Mouse (Mus musculus) T-cell, adult 2 months (primary cell): ENCODE data around the gene Pced1b.

Experiments
- DNase-seq: peaks from one replicate; pipeline ENCODE4 v3.0.0; 2022; ENCODE audit warnings: low spot score

The Pced1b gene

GRCm38 (mm10) chr15:97397793-97398192 is 150.9 kb downstream of the Pced1b start:
- DNase-seq = no peak

- peak; percentile 55 for DNase-seq
These were observed 154.0 kb downstream of the Pced1b start for GRCm38 (mm10) chr15:97400866-97401265.

GRCm38 (mm10) chr15:97404483-97404882 is 157.6 kb downstream of the Pced1b start:
- DNase-seq = no peak

GRCm38 (mm10) chr15:97404998-97405397 is 158.1 kb downstream of the Pced1b start:
- DNase-seq = no peak

GRCm38 (mm10) chr15:97406105-97406504 is 159.2 kb downstream of the Pced1b start:
- no peak for DNase-seq

GRCm38 (mm10) chr15:97407496-97408454 is 160.9 kb downstream of the Pced1b start:
- DNase-seq = no peak

- DNase-seq = peak; percentile 10
These were observed 164.2 kb downstream of the Pced1b start for GRCm38 (mm10) chr15:97411136-97411535.

GRCm38 (mm10) chr15:97411671-97412070 is 164.8 kb downstream of the Pced1b start:
- no peak for DNase-seq

- DNase-seq = no peak
These were observed 165.4 kb downstream of the Pced1b start for GRCm38 (mm10) chr15:97412308-97412707.

- no peak for DNase-seq
These were observed 166.0 kb downstream of the Pced1b start for GRCm38 (mm10) chr15:97412861-97413260.

- DNase-seq = no peak
These were observed 168.0 kb downstream of the Pced1b start for GRCm38 (mm10) chr15:97414718-97415413.

GRCm38 (mm10) chr15:97415426-97415946 is 168.6 kb downstream of the Pced1b start:
- no peak for DNase-seq

- peak; percentile 23 for DNase-seq
These were observed 173.4 kb downstream of the Pced1b start for GRCm38 (mm10) chr15:97420292-97420691.

GRCm38 (mm10) chr15:97421533-97421932 is 174.6 kb downstream of the Pced1b start:
- no peak for DNase-seq

GRCm38 (mm10) chr15:97422212-97422944 is 175.5 kb downstream of the Pced1b start:
- DNase-seq = no peak

- peak; percentile 79 for DNase-seq
These were observed 177.5 kb downstream of the Pced1b start for GRCm38 (mm10) chr15:97424375-97424774.

- DNase-seq = peak; percentile 31
These were observed 178.1 kb downstream of the Pced1b start for GRCm38 (mm10) chr15:97424961-97425360.

GRCm38 (mm10) chr15:97429201-97429900 is 182.4 kb downstream of the Pced1b start:
- peak; percentile 60 for DNase-seq

GRCm38 (mm10) chr15:97431533-97431932 is 184.6 kb downstream of the Pced1b start:
- DNase-seq = no peak

GRCm38 (mm10) chr15:97432221-97432620 is 185.3 kb downstream of the Pced1b start:
- no peak for DNase-seq
